Mouse (Mus musculus) E14TG2a.4 (cell line): ENCODE measurements at regions not wholly inside any gene's neighbourhood (a gene's known extent, or its start where the extent isn't known, plus 50 kb on each side); places are given as distances from the start of the nearest gene placed in this dataset.

Experiments
- CTCF ChIP-seq: conservative IDR thresholded peaks from 2 replicates; pipeline ENCODE4 v1.5.1; 2014; ENCODE audit warnings: low read length
- NANOG ChIP-seq: IDR thresholded peaks from 2 replicates; pipeline ENCODE4 v1.6.1; 2014; ENCODE audit warnings: borderline replicate concordance, low read length, mixed read lengths
- POU5F1 ChIP-seq: IDR thresholded peaks from 2 replicates; pipeline ENCODE4 v1.6.1; 2014; ENCODE audit warnings: low read length, borderline replicate concordance

GRCm38 (mm10) chr12:9338801-9339231 is 231.1 kb upstream of the Osr1 start:
- no peak for TF ChIP-seq CTCF
- no peak for TF ChIP-seq NANOG
- no peak for TF ChIP-seq POU5F1
